Mouse (Mus musculus) hindbrain, embryonic 10.5 days (tissue): ENCODE results near the gene Rcl1. TPM values are rescaled to one million over a fixed set of nuclear protein-coding genes. Genes with fewer than 3 reads are reported as not detected.

ENCODE experiments used
- DNase-seq: peaks from one replicate; pipeline ENCODE4 v3.0.0-alpha.2; 2017; ENCODE audit warnings: low spot score
- H3K27ac ChIP-seq: fragments of 300-500 bp; sonication (generic); 2 replicates; pipeline ENCODE4 v1.5.1; 2016; ENCODE audit warnings: mild to moderate bottlenecking, moderate library complexity
- H3K27me3 ChIP-seq: fragments of 300-500 bp; sonication (generic); 2 replicates; pipeline ENCODE4 v1.6.1; 2016; ENCODE audit warnings: mild to moderate bottlenecking; ENCODE audit not compliant: poor library complexity, insufficient read depth, severe bottlenecking
- H3K36me3 ChIP-seq: fragments of 300-500 bp; sonication (generic); 2 replicates; pipeline ENCODE4 v1.6.1; 2016; ENCODE audit warnings: mild to moderate bottlenecking, moderate library complexity
- H3K4me1 ChIP-seq: fragments of 300-500 bp; sonication (generic); replicated peaks from 2 replicates; pipeline ENCODE4 v1.6.1; 2016; ENCODE audit warnings: mild to moderate bottlenecking
- H3K4me3 ChIP-seq: fragments of 300-500 bp; sonication (generic); 2 replicates; pipeline ENCODE4 v1.5.1; 2016; ENCODE audit warnings: mild to moderate bottlenecking, moderate library complexity
- H3K9me3 ChIP-seq: fragments of 300-500 bp; sonication (generic); 2 replicates; pipeline ENCODE4 v1.6.1; 2016; ENCODE audit warnings: mild to moderate bottlenecking, moderate library complexity
- WGBS: fragments of 180-500 bp; shearing (Covaris S2); methylation state at CpG from one replicate; pipeline ENCODE4 v1.1.7; 2016; 5-methylcytosine and 5-hydroxymethylcytosine counted together
- polyA plus RNA-seq: library from polyadenylated mRNA; unstranded; fragments of >200 nt; fragmentation: Nextera tagmentation; extraction: Ambion mirVana; gene quantifications from 2 replicates; pipeline ENCODE4 v1.2.1, GENCODE M21; 2016

Rcl1 gene
- polyA plus RNA-seq = 57.5 and 70.4 TPM in 2 replicates

- under 1% methylated on average over 58 of the region's 58 CpGs for WGBS
- H3K27me3 ChIP-seq = peaks cover 5% of the 10 kb centered on the region; the same call in 1 of the 2 replicates
- peak within 1 kb of the TSS; percentile 69 for H3K4me3 ChIP-seq
- peak; percentile 97 for DNase-seq
- H3K27ac ChIP-seq = peak within 1 kb of the TSS; percentile 86
- H3K36me3 ChIP-seq = peaks cover 14% of the 10 kb centered on the region; the same call in 1 of the 2 replicates
- no peaks in the 10 kb centered on the region for H3K9me3 ChIP-seq
- peaks cover 23% of the 10 kb centered on the region for H3K4me1 ChIP-seq
Measured at GRCm38 (mm10) chr19:29100874-29101542, at the start of gene Rcl1. Gene Rcl1 (plus strand): TSS chr19:29101375.

GRCm38 (mm10) chr19:29052786-29053185, 48.4 kb upstream of the Rcl1 start:
- DNase-seq = no peak
- Histone ChIP-seq H3K4me3 (no peak overlapping the region), H3K9me3 (no peaks in the 10 kb centered on the region), H3K4me1 (peaks cover 6% of the 10 kb centered on the region; the same call in 1 of the 2 replicates), H3K36me3 (no peaks in the 10 kb centered on the region), H3K27me3 (no peaks in the 10 kb centered on the region), H3K27ac (no peak overlapping the region)
- WGBS = 90% methylated on average over 12 of the region's 12 CpGs

GRCm38 (mm10) chr19:29054594-29054993, 46.6 kb upstream of the Rcl1 start:
- DNase-seq = no peak
- Histone ChIP-seq H3K27me3 (no peaks in the 10 kb centered on the region), H3K4me3 (no peak overlapping the region), H3K36me3 (no peaks in the 10 kb centered on the region), H3K27ac (no peak overlapping the region), H3K9me3 (no peaks in the 10 kb centered on the region), H3K4me1 (no peaks in the 10 kb centered on the region)
- 83% methylated on average over 6 of the region's 6 CpGs for WGBS

- no peak overlapping the region for H3K27ac ChIP-seq
- H3K4me1 ChIP-seq = peaks cover 6% of the 10 kb centered on the region
- H3K36me3 ChIP-seq = no peaks in the 10 kb centered on the region
- WGBS = 86% methylated on average over 4 of the region's 4 CpGs
- no peaks in the 10 kb centered on the region for H3K27me3 ChIP-seq
- no peaks in the 10 kb centered on the region for H3K9me3 ChIP-seq
- H3K4me3 ChIP-seq = no peak overlapping the region
- no peak for DNase-seq
Measured at GRCm38 (mm10) chr19:29055469-29055868, 45.7 kb upstream of the Rcl1 start.

GRCm38 (mm10) chr19:29058741-29059140, 42.4 kb upstream of the Rcl1 start:
- Histone ChIP-seq H3K9me3 (no peaks in the 10 kb centered on the region), H3K27me3 (no peaks in the 10 kb centered on the region), H3K4me1 (peaks cover 10% of the 10 kb centered on the region), H3K4me3 (no peak overlapping the region), H3K27ac (no peak overlapping the region), H3K36me3 (no peaks in the 10 kb centered on the region)
- no peak for DNase-seq
- 84% methylated on average over 5 of the region's 5 CpGs for WGBS

- Histone ChIP-seq H3K36me3 (no peaks in the 10 kb centered on the region), H3K27me3 (no peaks in the 10 kb centered on the region), H3K4me3 (no peak overlapping the region), H3K9me3 (no peaks in the 10 kb centered on the region), H3K4me1 (peaks cover 15% of the 10 kb centered on the region), H3K27ac (no peak overlapping the region)
- 85% methylated on average over 2 of the region's 2 CpGs for WGBS
- DNase-seq = no peak
Measured at GRCm38 (mm10) chr19:29059688-29060087, 41.5 kb upstream of the Rcl1 start.

GRCm38 (mm10) chr19:29060299-29060698, 40.9 kb upstream of the Rcl1 start:
- H3K27me3 ChIP-seq = no peaks in the 10 kb centered on the region
- H3K9me3 ChIP-seq = no peaks in the 10 kb centered on the region
- H3K27ac ChIP-seq = no peak overlapping the region
- peak; percentile 33 for DNase-seq
- 25% methylated on average over 6 of the region's 6 CpGs for WGBS
- H3K4me3 ChIP-seq = no peak overlapping the region
- no peaks in the 10 kb centered on the region for H3K36me3 ChIP-seq
- H3K4me1 ChIP-seq = peaks cover 15% of the 10 kb centered on the region

- Histone ChIP-seq H3K36me3 (no peaks in the 10 kb centered on the region), H3K27ac (no peak overlapping the region), H3K9me3 (no peaks in the 10 kb centered on the region), H3K27me3 (no peaks in the 10 kb centered on the region), H3K4me3 (no peak overlapping the region), H3K4me1 (peaks cover 27% of the 10 kb centered on the region)
- no peak for DNase-seq
- WGBS = 76% methylated on average over 5 of the region's 5 CpGs
Measured at GRCm38 (mm10) chr19:29063009-29063408, 38.2 kb upstream of the Rcl1 start.

GRCm38 (mm10) chr19:29063577-29064363, 37.4 kb upstream of the Rcl1 start:
- WGBS = 21% methylated on average over 18 of the region's 18 CpGs
- Histone ChIP-seq H3K36me3 (no peaks in the 10 kb centered on the region), H3K27me3 (no peaks in the 10 kb centered on the region), H3K9me3 (no peaks in the 10 kb centered on the region), H3K4me3 (peak overlapping the region; percentile 27), H3K4me1 (peaks cover 27% of the 10 kb centered on the region), H3K27ac (peak overlapping the region; percentile 72; the same call in 1 of the 2 replicates)
- peak; percentile 89 for DNase-seq

GRCm38 (mm10) chr19:29064451-29065102, 36.6 kb upstream of the Rcl1 start:
- H3K27me3 ChIP-seq = no peaks in the 10 kb centered on the region
- no peaks in the 10 kb centered on the region for H3K36me3 ChIP-seq
- peak overlapping the region; percentile 72 for H3K27ac ChIP-seq
- H3K4me1 ChIP-seq = peaks cover 27% of the 10 kb centered on the region
- DNase-seq = no peak
- no peak overlapping the region for H3K4me3 ChIP-seq
- 68% methylated on average over 9 of the region's 9 CpGs for WGBS
- H3K9me3 ChIP-seq = no peaks in the 10 kb centered on the region

GRCm38 (mm10) chr19:29066981-29067471, 34.1 kb upstream of the Rcl1 start:
- Histone ChIP-seq H3K27ac (peak overlapping the region; percentile 42), H3K4me1 (peaks cover 19% of the 10 kb centered on the region), H3K27me3 (no peaks in the 10 kb centered on the region), H3K4me3 (peak overlapping the region; percentile 36), H3K36me3 (no peaks in the 10 kb centered on the region), H3K9me3 (no peaks in the 10 kb centered on the region)
- DNase-seq = peak; percentile 51
- 16% methylated on average over 11 of the region's 11 CpGs for WGBS

- H3K36me3 ChIP-seq = no peaks in the 10 kb centered on the region
- no peak overlapping the region for H3K27ac ChIP-seq
- H3K27me3 ChIP-seq = no peaks in the 10 kb centered on the region
- no peak for DNase-seq
- no peak overlapping the region for H3K4me3 ChIP-seq
- 82% methylated on average over 5 of the region's 5 CpGs for WGBS
- no peaks in the 10 kb centered on the region for H3K9me3 ChIP-seq
- peaks cover 16% of the 10 kb centered on the region for H3K4me1 ChIP-seq
Measured at GRCm38 (mm10) chr19:29069195-29069594, 32.0 kb upstream of the Rcl1 start.
